18 mouse cellular contexts compared by ENCODE assay signal in genomic region chr8:8876879-8877278, GRCm38 (mm10).
DNase-seq lines count a peak whose midpoint lies in the region; ATAC-seq and TF ChIP-seq lines count a peak whose summit lies in the region.
"Had no signal": no experiment of that assay in that cellular context is flagged by ENCODE, and none has a peak within 500 bp of the region (broad histone marks: within the 10 kb centered on the region; RNA-seq: fewer than 3 reads in every experiment).

No protein-coding gene starts in this region.

- ATAC-seq in hindbrain, postnatal 0 days, result no peak
- ATAC-seq in neural tube, embryonic 13.5 days (ENCODE audit: low read depth), result peak; percentile 19; the same call in 1 of the 2 replicates
- no peak for ATAC-seq in neural tube, embryonic 15.5 days (ENCODE audit: low FRiP score)
- ATAC-seq: liver, postnatal 0 days had no signal

- peak overlapping the region; percentile 78 for H3K27ac ChIP-seq in hindbrain, embryonic 10.5 days
- H3K27ac ChIP-seq in hindbrain, postnatal 0 days, result no peak overlapping the region
- no peak overlapping the region for H3K27ac ChIP-seq in neural tube, embryonic 13.5 days (replicated peaks)
- H3K27ac ChIP-seq in neural tube, embryonic 15.5 days (replicated peaks), result no peak overlapping the region
- H3K27ac ChIP-seq: embryonic facial prominence, embryonic 13.5 days; layer of hippocampus, adult 2 months had no signal

- H3K36me3 ChIP-seq in hindbrain, embryonic 10.5 days, result no peaks in the 10 kb centered on the region
- H3K36me3 ChIP-seq in hindbrain, postnatal 0 days (ENCODE audit: insufficient read depth, low read length), result no peaks in the 10 kb centered on the region
- H3K36me3 ChIP-seq in neural tube, embryonic 13.5 days, result no peaks in the 10 kb centered on the region
- H3K36me3 ChIP-seq in neural tube, embryonic 15.5 days, result no peaks in the 10 kb centered on the region
- H3K36me3 ChIP-seq: embryonic facial prominence, embryonic 13.5 days had no signal

- peaks cover 38% of the 10 kb centered on the region for H3K4me1 ChIP-seq in hindbrain, embryonic 10.5 days (replicated peaks)
- no peaks in the 10 kb centered on the region for H3K4me1 ChIP-seq in hindbrain, postnatal 0 days (ENCODE audit: insufficient read depth, low read length)
- H3K4me1 ChIP-seq in neural tube, embryonic 13.5 days (replicated peaks), result peaks cover 10% of the 10 kb centered on the region
- H3K4me1 ChIP-seq in neural tube, embryonic 15.5 days, result no peaks in the 10 kb centered on the region
- H3K4me1 ChIP-seq: embryonic facial prominence, embryonic 13.5 days had no signal

- H3K27me3 ChIP-seq in hindbrain, embryonic 10.5 days (ENCODE audit: insufficient read depth, poor library complexity, severe bottlenecking), result peaks cover 29% of the 10 kb centered on the region
- H3K27me3 ChIP-seq in hindbrain, postnatal 0 days (ENCODE audit: insufficient read depth, low read length), result no peaks in the 10 kb centered on the region
- peaks cover 11% of the 10 kb centered on the region; the same call in 1 of the 2 replicates for H3K27me3 ChIP-seq in neural tube, embryonic 13.5 days
- H3K27me3 ChIP-seq in neural tube, embryonic 15.5 days (replicated peaks), result no peaks in the 10 kb centered on the region
- H3K27me3 ChIP-seq: embryonic facial prominence, embryonic 13.5 days had no signal

- 28% methylated on average over 9 of the region's 9 CpGs for WGBS in hindbrain, embryonic 10.5 days
- WGBS in hindbrain, postnatal 0 days, result 29% methylated on average over 9 of the region's 9 CpGs
- 50% methylated on average over 9 of the region's 9 CpGs for WGBS in neural tube, embryonic 13.5 days
- 39% methylated on average over 9 of the region's 9 CpGs for WGBS in neural tube, embryonic 15.5 days

- H3K4me3 ChIP-seq in hindbrain, embryonic 10.5 days, result no peak overlapping the region
- H3K4me3 ChIP-seq in hindbrain, postnatal 0 days (ENCODE audit: low read length), result no peak overlapping the region
- no peak overlapping the region for H3K4me3 ChIP-seq in neural tube, embryonic 13.5 days
- no peak overlapping the region for H3K4me3 ChIP-seq in neural tube, embryonic 15.5 days (replicated peaks)
- H3K4me3 ChIP-seq: embryonic facial prominence, embryonic 13.5 days; layer of hippocampus, adult 2 months had no signal

- no peak for TF ChIP-seq CTCF in hindbrain, postnatal 0 days (IDR thresholded peaks at IDR 0.05; ENCODE audit: low read depth)

- peaks cover 7% of the 10 kb centered on the region; the same call in 1 of the 2 replicates for H3K9me3 ChIP-seq in hindbrain, embryonic 10.5 days
- H3K9me3 ChIP-seq in hindbrain, postnatal 0 days (ENCODE audit: low read length), result no peaks in the 10 kb centered on the region
- no peaks in the 10 kb centered on the region for H3K9me3 ChIP-seq in neural tube, embryonic 13.5 days
- no peaks in the 10 kb centered on the region for H3K9me3 ChIP-seq in neural tube, embryonic 15.5 days (replicated peaks)
- H3K9me3 ChIP-seq: embryonic facial prominence, embryonic 13.5 days had no signal

- H3K9ac ChIP-seq in hindbrain, postnatal 0 days (replicated peaks; ENCODE audit: low read length), result no peak overlapping the region
- H3K9ac ChIP-seq in neural tube, embryonic 13.5 days, result no peak overlapping the region
- H3K9ac ChIP-seq in neural tube, embryonic 15.5 days (replicated peaks), result no peak overlapping the region
- H3K9ac ChIP-seq: embryonic facial prominence, embryonic 13.5 days; liver, postnatal 0 days had no signal

- H3K4me2 ChIP-seq in hindbrain, postnatal 0 days (ENCODE audit: low read depth, low read length), result no peak overlapping the region
- H3K4me2 ChIP-seq in neural tube, embryonic 13.5 days, result no peak overlapping the region
- no peak overlapping the region for H3K4me2 ChIP-seq in neural tube, embryonic 15.5 days
- H3K4me2 ChIP-seq: embryonic facial prominence, embryonic 13.5 days had no signal

- peak; percentile 15 for DNase-seq in embryo, embryonic 10 days (ENCODE audit: low spot score)
- DNase-seq in embryo, embryonic 9.5 days (ENCODE audit: extremely low spot score), result no peak
- DNase-seq in hindbrain, embryonic 10.5 days (ENCODE audit: low spot score), result peak; percentile 30
- DNase-seq in hindbrain, postnatal 0 days (ENCODE audit: low spot score), result no peak
- DNase-seq in frontal cortex, adult 2 months (ENCODE audit: extremely low spot score in 1 of 2, low spot score in 1 of 2), result no peak
- DNase-seq in right cerebral cortex, adult 2 months (ENCODE audit: low spot score in 2 of 2), result no peak
- DNase-seq: adrenal gland, adult 2 months; cerebellum, adult 9-10 months; gastrocnemius, postnatal 25 days; kidney, adult 18-20 months; kidney, postnatal 14 days; liver, postnatal 0 days; lung, postnatal 10 days; thymus, postnatal 36 days had no signal

Comparison
In these comparisons a context has a peak if more than half of its experiments do, and no peak if none do; other contexts are left out.
1. DNase-seq: peak in embryo, embryonic 10 days (single experiment) and hindbrain, embryonic 10.5 days (single experiment); none in embryo, embryonic 9.5 days (single experiment), hindbrain, postnatal 0 days (single experiment), frontal cortex, adult 2 months (0 of 2) and right cerebral cortex, adult 2 months (0 of 2).